Mouse (Mus musculus) mouse embryonic stem cell (cell line): ENCODE data around the gene Cers1.

ENCODE experiments used
- in situ Hi-C, 2 experiments: fragments of 300-500 bp; cut with MboI; formaldehyde crosslinking; loops; 1 replicate in 1 of 2; 3 replicates in 1 of 2; pipeline ENCODE4 v1.14.3; 2019 to 2020; ENCODE audit warnings: low sequenced_read_pairs in 2 of 2, low pct_unique_long_range_greater_than_20kb in 1 of 2, mixed read lengths in 1 of 2; ENCODE audit not compliant: unreplicated experiment in 1 of 2

Gene Cers1

DNA sequence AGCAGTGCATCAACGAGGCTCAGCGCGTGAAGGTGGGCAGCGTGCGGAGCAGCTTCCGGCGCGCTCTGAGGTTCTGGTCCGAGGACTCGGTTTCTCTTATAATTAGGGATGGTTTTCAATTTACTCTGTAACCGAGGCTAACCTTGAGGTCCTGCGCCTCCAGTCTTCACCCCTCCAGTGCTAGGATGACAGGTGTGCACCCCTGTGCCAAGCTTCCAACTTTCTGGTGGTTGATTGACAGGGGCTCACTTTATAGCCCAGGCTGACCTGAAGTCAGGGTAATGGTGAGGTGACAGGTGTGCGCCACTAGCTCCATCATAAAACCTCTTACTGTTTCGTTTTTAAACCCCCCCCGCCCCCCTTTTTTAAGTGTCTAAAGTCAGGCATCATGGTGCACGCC is 12.7 kb upstream of the Cers1 start:
- in situ Hi-C loops: no loop called here

DNA sequence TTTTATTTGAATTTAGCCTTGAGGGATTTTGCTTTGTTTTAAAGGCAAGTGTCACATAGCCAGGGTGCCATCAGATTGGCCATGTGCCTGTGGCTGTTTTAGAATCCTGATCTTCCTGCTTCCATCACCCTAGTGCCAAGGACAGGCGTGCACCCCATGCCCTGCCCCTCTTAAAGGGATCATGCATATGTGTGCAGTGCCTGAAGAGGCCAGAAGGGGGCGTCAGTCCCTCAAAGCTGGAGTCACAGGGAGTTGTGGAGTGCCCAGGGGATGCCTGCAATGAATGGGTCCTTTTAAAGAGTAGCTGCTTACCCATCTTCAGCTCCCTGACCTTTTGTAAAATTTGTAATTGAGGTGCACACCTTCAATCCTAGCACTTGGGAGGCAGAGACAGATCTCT is 6.3 kb upstream of the Cers1 start:
- in situ Hi-C loops: no loop called here

DNA sequence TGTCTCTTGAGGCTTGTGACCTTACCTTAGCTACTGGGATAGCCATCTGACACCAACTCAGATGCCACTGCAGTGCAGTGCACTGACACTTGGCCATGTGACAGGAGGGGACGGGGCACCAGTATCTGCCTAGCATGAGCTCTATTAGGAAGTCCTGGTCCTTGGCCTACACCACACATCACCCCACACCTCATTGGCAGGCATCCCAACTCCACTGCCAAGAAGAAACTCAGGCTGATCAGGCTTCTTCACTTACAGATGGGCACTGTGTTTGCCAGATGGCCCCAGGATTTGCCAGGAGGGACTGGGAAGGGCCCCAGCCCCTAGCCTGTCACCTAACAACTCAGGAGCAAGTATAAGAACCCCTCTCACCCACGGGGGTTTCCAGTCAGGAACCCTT is 2.2 kb upstream of the Cers1 start:
- in situ Hi-C loops: no loop called here

DNA sequence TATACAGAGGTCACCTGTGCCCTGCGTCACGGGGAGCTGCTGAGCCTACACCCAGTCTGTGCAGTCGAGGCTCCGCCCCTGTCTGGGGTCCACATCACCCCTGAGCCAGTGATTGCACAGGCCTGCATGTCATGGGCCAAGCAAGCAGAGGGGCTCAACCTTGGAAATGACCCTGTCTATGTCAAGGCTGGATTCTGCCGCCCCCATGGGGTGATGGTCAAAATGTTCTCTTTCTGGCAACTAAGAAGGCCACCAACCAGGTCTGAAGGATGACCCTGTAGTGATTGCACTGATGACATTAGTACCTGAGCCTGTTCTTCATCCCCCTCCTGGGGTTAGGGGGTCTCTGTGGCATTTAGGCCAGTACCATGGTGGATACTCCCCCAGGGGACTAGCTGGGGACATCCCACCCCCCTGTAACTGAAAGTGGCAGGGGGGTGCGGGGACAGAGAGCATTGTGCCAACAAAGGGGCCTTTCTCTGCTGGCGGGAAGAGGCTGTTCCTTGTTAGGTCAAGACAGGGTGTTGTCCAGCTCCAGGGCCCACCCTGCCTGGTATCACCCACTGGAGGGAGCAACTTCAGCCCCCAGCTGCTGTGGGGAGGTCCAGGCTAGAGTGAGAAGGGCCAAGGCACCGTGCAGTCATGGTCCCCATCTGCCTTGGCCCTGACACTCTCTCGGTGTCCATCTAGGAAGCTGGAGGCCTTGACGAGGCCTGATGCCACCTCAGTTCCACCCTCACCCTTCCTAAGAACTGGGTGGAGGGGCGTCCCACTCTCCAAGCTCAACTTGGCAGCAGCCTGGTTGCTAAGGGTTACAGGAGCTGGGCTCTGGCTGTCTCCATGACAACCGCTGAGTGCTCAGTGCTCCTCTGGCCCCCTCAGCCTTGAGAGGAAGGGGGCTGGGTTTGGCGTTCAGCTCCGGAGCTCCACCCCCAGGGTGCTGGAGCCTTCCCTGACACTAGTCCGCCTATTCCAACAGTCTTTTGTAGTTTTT is 1.2 kb downstream of the Cers1 start:
- in situ Hi-C loops: no loop called here

DNA sequence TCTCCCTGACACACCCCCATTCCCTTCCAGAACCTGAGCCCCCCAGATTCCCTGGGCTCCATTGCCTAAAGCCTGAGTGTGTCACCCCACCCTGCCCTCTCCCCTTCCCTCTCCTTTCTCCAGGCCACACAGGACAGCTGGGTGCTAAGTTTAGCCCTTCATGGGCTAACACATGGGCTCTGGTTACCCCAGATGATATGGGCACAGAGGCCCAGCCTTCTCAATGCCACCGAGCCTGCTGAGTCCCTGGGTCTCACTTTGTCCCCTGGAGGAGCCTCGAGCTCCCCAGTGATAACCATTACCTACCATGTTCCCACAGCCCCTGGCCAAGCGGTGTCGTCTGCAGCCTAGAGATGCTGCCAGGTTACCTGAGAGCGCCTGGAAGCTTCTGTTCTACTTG is 2.3 kb downstream of the Cers1 start:
- in situ Hi-C loops: no loop called here

DNA sequence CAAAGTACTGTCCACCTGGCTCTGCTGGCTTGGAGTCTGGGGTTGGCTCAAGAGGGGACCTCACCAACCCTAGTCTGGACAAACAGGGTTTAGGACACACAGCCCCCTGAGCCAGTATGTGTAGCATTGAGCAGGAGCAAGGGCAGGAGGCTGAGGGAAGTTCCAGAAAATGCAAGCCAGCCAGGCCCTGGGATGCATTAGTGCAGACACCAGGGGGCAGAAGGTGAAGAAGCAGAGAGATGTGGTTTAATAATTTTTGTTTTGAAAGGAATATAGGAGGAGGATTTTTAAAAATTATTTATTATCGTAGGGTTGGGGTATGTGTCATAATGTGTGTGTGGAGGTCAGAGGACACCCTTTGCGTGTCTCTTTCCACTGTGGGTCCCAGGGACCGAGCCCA is 8.1 kb downstream of the Cers1 start:
- in situ Hi-C loops: no loop called here

DNA sequence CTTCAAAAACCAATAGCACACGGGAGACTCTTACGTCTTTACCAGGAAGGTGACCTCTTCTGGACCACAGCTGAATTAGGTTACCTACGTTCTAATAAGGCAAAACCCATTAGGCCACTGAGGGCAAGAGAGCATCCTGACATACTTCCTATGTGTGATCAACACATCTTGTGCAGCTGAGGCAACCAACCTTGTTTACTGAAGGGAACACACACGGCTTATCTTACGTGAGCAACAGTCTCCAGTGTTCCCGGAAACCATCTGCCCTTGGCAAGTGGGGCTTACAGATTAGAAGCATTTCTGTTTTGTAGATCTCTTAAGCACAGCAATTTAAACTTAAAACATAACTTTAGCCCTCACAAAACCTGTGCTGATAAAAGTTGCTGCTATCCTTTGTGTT is 11.9 kb downstream of the Cers1 start:
- in situ Hi-C loops: no loop called here

DNA sequence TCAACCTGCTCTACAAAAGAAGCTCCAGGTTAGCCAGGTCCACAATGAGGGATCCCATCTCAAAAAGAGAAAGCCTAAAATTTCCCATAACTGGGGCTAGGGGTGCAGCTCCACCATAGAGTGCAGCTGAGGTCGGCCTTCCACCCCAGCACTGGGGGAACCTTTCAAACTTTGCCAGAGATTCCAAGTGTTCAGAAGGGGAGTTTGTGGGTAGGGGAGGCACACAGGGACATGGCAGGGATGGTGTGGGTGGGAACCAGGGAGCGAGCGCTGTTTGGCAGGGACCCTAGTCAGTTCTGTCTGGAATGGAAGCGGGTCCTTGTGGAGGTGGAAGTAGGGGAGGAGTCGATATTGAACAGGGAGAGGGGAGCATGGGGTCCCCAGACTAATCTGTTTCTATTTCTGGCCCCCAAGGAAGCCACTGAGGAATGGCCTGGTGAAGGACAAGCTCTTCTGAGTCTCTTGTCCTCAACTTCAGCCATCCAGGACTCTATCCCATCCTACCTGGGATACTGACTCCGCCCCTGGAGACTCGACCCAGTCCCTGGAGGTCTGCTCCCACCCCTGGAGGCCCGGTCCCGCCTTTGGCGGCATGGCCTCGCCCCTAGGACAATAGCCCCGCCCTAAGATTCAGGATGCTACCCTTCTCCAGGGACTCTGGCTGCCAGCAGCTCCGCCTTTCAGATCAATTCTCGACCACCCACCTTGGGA is 13.7 kb downstream of the Cers1 start, which contains the start of gene Gdf1:
Gene Gdf1 (plus strand): TSS at position 694 of the 711 bp plus-strand sequence.
- in situ Hi-C loops: no loop called here

DNA sequence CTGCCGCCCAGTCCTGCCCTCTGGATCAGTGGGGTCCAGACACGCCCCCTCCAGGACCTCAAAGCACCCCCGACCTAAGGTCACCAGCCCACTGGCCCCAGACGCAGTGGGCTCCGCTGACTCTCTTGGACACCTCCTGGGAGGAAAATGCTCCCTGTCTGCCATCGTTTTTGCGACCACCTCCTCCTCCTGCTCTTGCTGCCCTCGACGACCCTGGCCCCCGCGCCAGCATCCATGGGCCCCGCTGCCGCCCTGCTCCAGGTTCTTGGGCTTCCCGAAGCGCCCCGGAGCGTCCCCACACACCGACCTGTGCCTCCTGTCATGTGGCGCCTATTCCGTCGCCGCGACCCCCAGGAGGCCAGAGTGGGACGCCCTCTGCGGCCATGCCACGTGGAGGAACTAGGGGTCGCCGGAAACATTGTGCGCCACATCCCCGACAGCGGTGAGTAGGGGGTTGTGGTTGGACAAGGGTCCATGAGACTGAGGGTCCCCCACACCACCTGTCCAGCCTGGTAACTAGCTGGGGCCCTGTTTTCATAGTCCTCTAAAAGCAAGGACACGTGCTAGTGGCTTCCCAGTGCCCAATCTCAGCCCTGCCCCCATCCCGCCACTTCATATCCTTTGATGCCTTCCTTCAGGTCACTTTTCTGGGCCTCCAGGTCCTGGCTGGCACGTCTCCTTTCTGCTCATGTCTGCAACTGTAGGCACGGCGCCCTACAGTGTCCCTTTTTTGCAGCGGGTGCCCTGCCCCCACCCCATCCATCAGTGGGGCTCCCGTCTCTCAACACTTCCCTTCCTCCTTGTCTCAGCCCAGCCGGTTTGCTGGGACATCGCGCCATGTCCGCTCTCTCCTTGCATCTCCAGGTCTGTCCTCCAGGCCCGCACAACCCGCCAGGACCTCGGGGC is 14.5 kb downstream of the Cers1 start:
- in situ Hi-C loops: no loop called here

GRCm38 (mm10) chr8:70330741-70331364 is 15.3 kb downstream of the Cers1 start:
- in situ Hi-C loops: no loop called here

DNA sequence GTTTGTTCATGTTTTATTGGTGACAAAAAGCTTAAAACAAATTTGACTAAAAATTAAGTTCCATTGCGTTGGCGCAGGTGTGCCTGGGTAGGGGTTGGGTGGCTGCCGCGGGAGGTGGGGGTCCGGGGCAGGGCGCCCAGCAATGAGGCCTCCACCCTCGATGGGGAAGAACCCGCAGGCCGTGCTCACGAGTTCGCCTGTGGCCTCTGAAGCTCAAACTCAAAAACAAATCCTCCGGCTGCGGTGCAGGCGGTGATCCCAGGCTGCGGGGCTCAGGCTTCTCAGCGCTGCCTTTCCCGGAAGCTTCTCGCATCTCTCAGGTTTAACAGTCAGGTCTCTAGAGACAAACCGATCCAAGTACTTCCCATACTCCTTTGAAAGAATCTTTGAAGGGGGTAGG is 16.0 kb downstream of the Cers1 start:
- in situ Hi-C loops: no loop called here

- in situ Hi-C loops: no loop called here
These were observed 16.7 kb downstream of the Cers1 start for GRCm38 (mm10) chr8:70332070-70332877.

DNA sequence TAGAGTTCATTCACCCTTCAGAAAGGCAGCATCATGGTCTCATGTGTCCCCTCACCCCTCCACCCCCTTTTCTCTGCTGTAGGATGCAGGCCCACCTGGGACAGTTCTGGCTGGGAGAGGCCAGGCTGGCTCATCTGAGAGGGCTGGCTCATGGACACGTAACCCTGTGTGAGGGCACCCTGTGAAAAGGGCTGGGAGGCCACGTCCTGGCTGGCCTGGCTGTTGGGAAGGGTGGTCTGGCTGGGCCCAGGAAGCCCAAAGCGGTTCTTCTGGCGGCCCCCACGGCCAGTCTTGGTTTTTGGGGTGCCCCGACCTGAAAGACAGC is 17.3 kb downstream of the Cers1 start:
- in situ Hi-C loops: no loop called here

- in situ Hi-C loops: no loop called here
These were observed 23.4 kb downstream of the Cers1 start for GRCm38 (mm10) chr8:70338931-70339330.

- in situ Hi-C loops: no loop called here
These were observed 25.1 kb downstream of the Cers1 start for GRCm38 (mm10) chr8:70340659-70341058.

DNA sequence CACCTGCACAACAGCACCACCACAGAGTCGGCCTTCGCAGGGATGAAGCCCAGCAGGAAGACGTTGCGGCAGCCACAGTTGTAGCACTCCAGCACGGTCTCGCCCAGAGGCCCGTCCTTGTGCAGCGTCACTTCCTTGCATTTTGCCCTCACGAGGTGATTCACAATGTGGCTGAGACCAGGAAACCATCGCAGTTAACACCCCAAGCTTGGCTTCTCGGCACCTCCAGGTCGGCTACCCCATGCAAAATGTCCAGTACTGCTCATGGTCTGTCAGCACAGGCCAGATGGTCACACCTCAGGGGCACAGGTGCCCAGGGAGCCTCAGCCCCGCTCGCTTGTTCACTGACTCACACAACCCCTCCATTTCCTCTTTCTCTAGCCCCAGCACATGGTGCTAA is 26.4 kb downstream of the Cers1 start:
- in situ Hi-C loops: no loop called here

GRCm38 (mm10) chr8:70343076-70343475 is 27.5 kb downstream of the Cers1 start:
- in situ Hi-C loops: no loop called here

DNA sequence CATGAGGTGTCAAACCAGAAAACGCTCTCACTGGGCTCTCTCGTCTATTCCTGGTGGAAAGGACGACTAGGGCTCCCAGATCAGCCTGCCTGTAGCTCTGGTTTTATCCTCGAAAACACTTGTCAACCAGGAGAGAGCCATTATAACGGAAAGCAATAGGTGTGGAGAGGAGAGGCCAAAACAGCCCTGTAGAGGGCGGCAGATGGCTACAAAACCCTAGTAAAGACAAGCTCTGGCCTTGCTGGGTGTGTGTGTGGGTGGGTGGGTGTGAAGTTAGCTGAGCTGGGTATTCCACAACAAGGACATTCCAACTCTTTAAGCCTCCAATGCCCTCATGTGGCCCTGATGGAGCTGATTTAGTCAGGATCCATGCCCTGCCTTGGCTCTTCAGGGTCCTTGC is 28.1 kb downstream of the Cers1 start:
- in situ Hi-C loops: no loop called here
